Mouse (Mus musculus): ENCODE data around the gene Dnah2. TPM values are rescaled to one million over a fixed set of nuclear protein-coding genes. Genes with fewer than 3 reads are reported as not detected.
A peak's percentile ranks its signal among the peaks of the same experiment; 100 is the strongest.
"Not testable (repeated sequence)": the region's sequence is repeated elsewhere in the genome, so short reads cannot be mapped to it uniquely, and the experiment has no call there.

Gene Dnah2
- polyA plus RNA-seq, 1 experiment from 2014 or later: 1.5 TPM

GRCm38 (mm10) chr11:69395634-69396373 lies 153.1 kb downstream of the Dnah2 start:
- Histone ChIP-seq H3K4me3 (ENCODE audit: low read length) (peak overlapping the region; percentile 72), H3K9ac (ENCODE audit: low read depth, low read length) (peak overlapping the region; percentile 85), H3K27me3 (ENCODE audit: control insufficient read depth, insufficient read depth, low read length) (no peaks in the 10 kb centered on the region; the same call in 1 of the 2 replicates), H3K4me1 (ENCODE audit: control insufficient read depth, insufficient read depth, low read length) (peaks cover 35% of the 10 kb centered on the region; the same call in 1 of the 2 replicates), H3K4me2 (replicated peaks; ENCODE audit: low read depth, low read length) (peak overlapping the region; percentile 79), H3K9me3 (ENCODE audit: control insufficient read depth, low read length) (no peaks in the 10 kb centered on the region), H3K27ac (ENCODE audit: low read depth, low read length) (peak overlapping the region; percentile 96), H3K36me3 (ENCODE audit: control insufficient read depth, insufficient read depth, low read length) (peaks cover 19% of the 10 kb centered on the region)
- peak; percentile 83 for ATAC-seq (ENCODE audit: low FRiP score, low TSS enrichment)
- under 1% methylated on average over 48 of the region's 48 CpGs for WGBS

- Histone ChIP-seq H3K9ac (ENCODE audit: low read depth, low read length) (peak within 1 kb of the TSS; percentile 85), H3K36me3 (ENCODE audit: control insufficient read depth, insufficient read depth, low read length) (peaks cover 13% of the 10 kb centered on the region), H3K4me1 (ENCODE audit: control insufficient read depth, insufficient read depth, low read length) (peaks cover 35% of the 10 kb centered on the region; the same call in 1 of the 2 replicates), H3K4me2 (replicated peaks; ENCODE audit: low read depth, low read length) (peak within 1 kb of the TSS; percentile 79), H3K27ac (ENCODE audit: low read depth, low read length) (peak within 1 kb of the TSS; percentile 96), H3K4me3 (ENCODE audit: low read length) (peak within 1 kb of the TSS; percentile 72)
- ATAC-seq (ENCODE audit: low FRiP score, low TSS enrichment): peak; percentile 58
- H3K27me3 ChIP-seq (ENCODE audit: control insufficient read depth, insufficient read depth, low read length); H3K9me3 ChIP-seq (ENCODE audit: control insufficient read depth, low read length): not testable (repeated sequence)
- under 1% methylated on average over 20 of the region's 24 CpGs for WGBS
Observed at GRCm38 (mm10) chr11:69395235-69395633, 153.7 kb downstream of the Dnah2 start, which contains the start of the genes Naa38 and Cyb5d1. Naa38 (plus strand) TSS chr11:69395487. Cyb5d1 (minus strand) TSS chr11:69395631.

- Histone ChIP-seq H3K9ac (ENCODE audit: low read depth, low read length) (peak overlapping the region; percentile 85), H3K4me2 (replicated peaks; ENCODE audit: low read depth, low read length) (peak overlapping the region; percentile 79), H3K4me3 (ENCODE audit: low read length) (peak overlapping the region; percentile 72), H3K4me1 (ENCODE audit: control insufficient read depth, insufficient read depth, low read length) (peaks cover 37% of the 10 kb centered on the region; the same call in 1 of the 2 replicates)
- not testable (repeated sequence) for H3K9me3 ChIP-seq (ENCODE audit: control insufficient read depth, low read length); H3K27ac ChIP-seq (ENCODE audit: low read depth, low read length); H3K27me3 ChIP-seq (ENCODE audit: control insufficient read depth, insufficient read depth, low read length); H3K36me3 ChIP-seq (ENCODE audit: control insufficient read depth, insufficient read depth, low read length); ATAC-seq (ENCODE audit: low FRiP score, low TSS enrichment)
- under 1% methylated on average over 31 of the region's 31 CpGs for whole genome bisulfite sequencing
Observed at GRCm38 (mm10) chr11:69394591-69395167, 154.2 kb downstream of the Dnah2 start.

GRCm38 (mm10) chr11:69390400-69391034 lies 158.4 kb downstream of the Dnah2 start:
- Histone ChIP-seq H3K4me1 (ENCODE audit: control insufficient read depth, insufficient read depth, low read length) (peaks cover 10% of the 10 kb centered on the region; the same call in 1 of the 2 replicates), H3K4me3 (ENCODE audit: low read length) (no peak overlapping the region), H3K27me3 (ENCODE audit: control insufficient read depth, insufficient read depth, low read length) (no peaks in the 10 kb centered on the region), H3K27ac (ENCODE audit: low read depth, low read length) (no peak overlapping the region), H3K4me2 (replicated peaks; ENCODE audit: low read depth, low read length) (no peak overlapping the region), H3K9me3 (ENCODE audit: control insufficient read depth, low read length) (no peaks in the 10 kb centered on the region), H3K9ac (ENCODE audit: low read depth, low read length) (no peak overlapping the region), H3K36me3 (ENCODE audit: control insufficient read depth, insufficient read depth, low read length) (peaks cover 3% of the 10 kb centered on the region; the same call in 1 of the 2 replicates)
- ATAC-seq (ENCODE audit: low FRiP score, low TSS enrichment): 0 out of 2 replicates have a peak, but pooled peaks have one; percentile 28
- 51% methylated on average over 10 of the region's 10 CpGs for WGBS

- no peak overlapping the region for H3K9ac ChIP-seq (ENCODE audit: low read depth, low read length)
- peaks cover 10% of the 10 kb centered on the region; the same call in 1 of the 2 replicates for H3K4me1 ChIP-seq (ENCODE audit: control insufficient read depth, insufficient read depth, low read length)
- WGBS: 58% methylated on average over 14 of the region's 14 CpGs
- no peak overlapping the region for H3K4me3 ChIP-seq (ENCODE audit: low read length)
- no peaks in the 10 kb centered on the region for H3K9me3 ChIP-seq (ENCODE audit: control insufficient read depth, low read length)
- H3K27me3 ChIP-seq (ENCODE audit: control insufficient read depth, insufficient read depth, low read length): no peaks in the 10 kb centered on the region
- no peak overlapping the region for H3K4me2 ChIP-seq (replicated peaks; ENCODE audit: low read depth, low read length)
- H3K27ac ChIP-seq (ENCODE audit: low read depth, low read length): no peak overlapping the region
- peaks cover 3% of the 10 kb centered on the region; the same call in 1 of the 2 replicates for H3K36me3 ChIP-seq (ENCODE audit: control insufficient read depth, insufficient read depth, low read length)
- ATAC-seq (ENCODE audit: low FRiP score, low TSS enrichment): 0 out of 2 replicates have a peak, but pooled peaks have one; percentile 29
Observed at GRCm38 (mm10) chr11:69389531-69390399, 159.1 kb downstream of the Dnah2 start.

GRCm38 (mm10) chr11:69388680-69389079 lies 160.2 kb downstream of the Dnah2 start:
- Histone ChIP-seq H3K27me3 (ENCODE audit: control insufficient read depth, insufficient read depth, low read length) (no peaks in the 10 kb centered on the region), H3K9me3 (ENCODE audit: control insufficient read depth, low read length) (no peaks in the 10 kb centered on the region), H3K27ac (ENCODE audit: low read depth, low read length) (no peak overlapping the region), H3K9ac (ENCODE audit: low read depth, low read length) (no peak overlapping the region), H3K4me2 (replicated peaks; ENCODE audit: low read depth, low read length) (no peak overlapping the region), H3K36me3 (ENCODE audit: control insufficient read depth, insufficient read depth, low read length) (peaks cover 3% of the 10 kb centered on the region; the same call in 1 of the 2 replicates), H3K4me1 (ENCODE audit: control insufficient read depth, insufficient read depth, low read length) (peaks cover 7% of the 10 kb centered on the region; the same call in 1 of the 2 replicates), H3K4me3 (ENCODE audit: low read length) (no peak overlapping the region)
- ATAC-seq (ENCODE audit: low FRiP score, low TSS enrichment): no peak
- WGBS: 98% methylated on average over 4 of the region's 4 CpGs

- peaks cover 7% of the 10 kb centered on the region; the same call in 1 of the 2 replicates for H3K4me1 ChIP-seq (ENCODE audit: control insufficient read depth, insufficient read depth, low read length)
- WGBS: 79% methylated on average over 7 of the region's 7 CpGs
- no peaks in the 10 kb centered on the region for H3K9me3 ChIP-seq (ENCODE audit: control insufficient read depth, low read length)
- peaks cover 5% of the 10 kb centered on the region; the same call in 1 of the 2 replicates for H3K36me3 ChIP-seq (ENCODE audit: control insufficient read depth, insufficient read depth, low read length)
- no peak overlapping the region for H3K9ac ChIP-seq (ENCODE audit: low read depth, low read length)
- no peak overlapping the region for H3K27ac ChIP-seq (ENCODE audit: low read depth, low read length)
- ATAC-seq (ENCODE audit: low FRiP score, low TSS enrichment): no peak
- H3K4me3 ChIP-seq (ENCODE audit: low read length): no peak overlapping the region
- no peak overlapping the region for H3K4me2 ChIP-seq (replicated peaks; ENCODE audit: low read depth, low read length)
- no peaks in the 10 kb centered on the region for H3K27me3 ChIP-seq (ENCODE audit: control insufficient read depth, insufficient read depth, low read length)
Observed at GRCm38 (mm10) chr11:69386758-69387157, 162.2 kb downstream of the Dnah2 start.

GRCm38 (mm10) chr11:69384979-69385378 lies 163.9 kb downstream of the Dnah2 start:
- H3K9me3 ChIP-seq (ENCODE audit: control insufficient read depth, low read length): no peaks in the 10 kb centered on the region
- H3K27ac ChIP-seq (ENCODE audit: low read depth, low read length): no peak overlapping the region
- 72% methylated on average over 6 of the region's 6 CpGs for WGBS
- H3K36me3 ChIP-seq (ENCODE audit: control insufficient read depth, insufficient read depth, low read length): peaks cover 11% of the 10 kb centered on the region; the same call in 1 of the 2 replicates
- H3K4me3 ChIP-seq (ENCODE audit: low read length): no peak overlapping the region
- no peak overlapping the region for H3K9ac ChIP-seq (ENCODE audit: low read depth, low read length)
- peaks cover 4% of the 10 kb centered on the region; the same call in 1 of the 2 replicates for H3K4me1 ChIP-seq (ENCODE audit: control insufficient read depth, insufficient read depth, low read length)
- H3K27me3 ChIP-seq (ENCODE audit: control insufficient read depth, insufficient read depth, low read length): no peaks in the 10 kb centered on the region
- ATAC-seq (ENCODE audit: low FRiP score, low TSS enrichment): no peak
- H3K4me2 ChIP-seq (replicated peaks; ENCODE audit: low read depth, low read length): no peak overlapping the region

Measured in kidney, embryonic 14.5 days (tissue).